Mouse (Mus musculus) limb, embryonic 11.5 days (tissue): ENCODE results near the gene Scai. TPM values are rescaled to one million over a fixed set of nuclear protein-coding genes. Genes with fewer than 3 reads are reported as not detected.
A peak's percentile ranks its signal among the peaks of the same experiment; 100 is the strongest.

Experiments
- ATAC-seq: fragments of 200-750 bp; cut with Nextera tagmentation; 2 replicates; pipeline ENCODE4 v1.8.0; 2017; ENCODE audit warnings: low read depth; ENCODE audit not compliant: insufficient number of reproducible peaks, low FRiP score, low TSS enrichment
- DNase-seq: peaks from one replicate; pipeline ENCODE4 v3.0.0-alpha.2; 2015; ENCODE audit warnings: low spot score
- H3K27ac ChIP-seq: fragments of 300-500 bp; sonication (generic); replicated peaks from 2 replicates; pipeline ENCODE4 v1.5.1; 2014; ENCODE audit warnings: low read depth, mild to moderate bottlenecking, low read length
- H3K27me3 ChIP-seq: fragments of 300-500 bp; sonication (generic); 2 replicates; pipeline ENCODE4 v1.6.1; 2014; ENCODE audit warnings: mild to moderate bottlenecking, low read length, mixed read lengths; ENCODE audit not compliant: control insufficient read depth, insufficient read depth
- H3K36me3 ChIP-seq: fragments of 300-500 bp; sonication (generic); 2 replicates; pipeline ENCODE4 v1.6.1; 2014; ENCODE audit warnings: mild to moderate bottlenecking, low read length, moderate library complexity, mixed read lengths; ENCODE audit not compliant: control insufficient read depth, insufficient read depth
- H3K4me1 ChIP-seq: fragments of 300-500 bp; sonication (generic); 2 replicates; pipeline ENCODE4 v1.6.1; 2014; ENCODE audit warnings: low read length, mixed read lengths; ENCODE audit not compliant: control insufficient read depth, insufficient read depth
- H3K4me2 ChIP-seq: fragments of 300-500 bp; sonication (generic); 2 replicates; pipeline ENCODE4 v1.6.1; 2014; ENCODE audit warnings: low read depth, mild to moderate bottlenecking, moderate library complexity; ENCODE audit not compliant: severe bottlenecking
- H3K4me3 ChIP-seq: fragments of 300-500 bp; sonication (generic); 2 replicates; pipeline ENCODE4 v1.5.1; 2014; ENCODE audit warnings: low read depth, low read length
- H3K9ac ChIP-seq: fragments of 300-500 bp; sonication (generic); 2 replicates; pipeline ENCODE4 v1.6.1; 2014; ENCODE audit warnings: mild to moderate bottlenecking, low read length
- H3K9me3 ChIP-seq: fragments of 300-500 bp; sonication (generic); 2 replicates; pipeline ENCODE4 v1.6.1; 2016; ENCODE audit warnings: low read length; ENCODE audit not compliant: control insufficient read depth
- WGBS: fragments of 180-500 bp; shearing (Covaris S2); extraction: QIAGEN DNeasy Blood & Tissue Kit; methylation state at CpG from one replicate; pipeline ENCODE4 v1.1.7; 2014; 5-methylcytosine and 5-hydroxymethylcytosine counted together
- polyA plus RNA-seq: library from polyadenylated mRNA; unstranded; fragments of >200 nt; fragmentation: Nextera tagmentation; extraction: Ambion mirVana; gene quantifications from 2 replicates; pipeline ENCODE4 v1.2.1, GENCODE M21; 2014

The Scai gene
- polyA plus RNA-seq, 1 experiment from 2014 or later = 11.4 TPM

GRCm38 (mm10) chr2:39210738-39211137, 20.2 kb upstream of the Scai start:
- Histone ChIP-seq H3K4me2 (no peak overlapping the region), H3K27ac (no peak overlapping the region), H3K36me3 (no peaks in the 10 kb centered on the region), H3K27me3 (no peaks in the 10 kb centered on the region), H3K4me1 (no peaks in the 10 kb centered on the region), H3K9ac (no peak overlapping the region), H3K4me3 (no peak overlapping the region), H3K9me3 (no peaks in the 10 kb centered on the region)
- DNase-seq (no peak), ATAC-seq (no peak)
- WGBS = 93% methylated on average over 4 of the region's 4 CpGs

- H3K4me3 ChIP-seq = no peak overlapping the region
- H3K4me1 ChIP-seq = no peaks in the 10 kb centered on the region
- DNase-seq (no peak), ATAC-seq (no peak)
- 91% methylated on average over 2 of the region's 2 CpGs for WGBS
- H3K9me3 ChIP-seq = no peaks in the 10 kb centered on the region
- no peaks in the 10 kb centered on the region for H3K27me3 ChIP-seq
- H3K27ac ChIP-seq = no peak overlapping the region
- H3K4me2 ChIP-seq = no peak overlapping the region
- H3K9ac ChIP-seq = no peak overlapping the region
- H3K36me3 ChIP-seq = no peaks in the 10 kb centered on the region
Observed at GRCm38 (mm10) chr2:39203359-39203758, 12.8 kb upstream of the Scai start.

GRCm38 (mm10) chr2:39194809-39195208, 4.3 kb upstream of the Scai start:
- no peak overlapping the region for H3K4me3 ChIP-seq
- ATAC-seq = no peak
- WGBS = 100% methylated on average over 2 of the region's 2 CpGs
- no peak overlapping the region for H3K9ac ChIP-seq
- no peaks in the 10 kb centered on the region for H3K4me1 ChIP-seq
- H3K9me3 ChIP-seq = no peaks in the 10 kb centered on the region
- H3K27ac ChIP-seq = no peak overlapping the region
- H3K27me3 ChIP-seq = no peaks in the 10 kb centered on the region
- H3K4me2 ChIP-seq = no peak overlapping the region
- H3K36me3 ChIP-seq = peaks cover 2% of the 10 kb centered on the region
- DNase-seq = no peak

- H3K27me3 ChIP-seq = no peaks in the 10 kb centered on the region
- H3K9me3 ChIP-seq = no peaks in the 10 kb centered on the region
- H3K4me2 ChIP-seq = peak overlapping the region; percentile 52
- peak overlapping the region; percentile 95 for H3K27ac ChIP-seq
- WGBS = under 1% methylated on average over 38 of the region's 39 CpGs
- H3K36me3 ChIP-seq = peaks cover 2% of the 10 kb centered on the region; the same call in 1 of the 2 replicates
- ATAC-seq = peak; percentile 89
- peak overlapping the region; percentile 79 for H3K4me3 ChIP-seq
- 0 out of 2 replicates have a peak, but pooled peaks cover 5% of the 10 kb centered on the region for H3K4me1 ChIP-seq
- peak overlapping the region; percentile 91 for H3K9ac ChIP-seq
- no peak for DNase-seq
Observed at GRCm38 (mm10) chr2:39189961-39190560, 473 bp downstream of the Scai start.

- Histone ChIP-seq H3K36me3 (peaks cover 2% of the 10 kb centered on the region; the same call in 1 of the 2 replicates), H3K27ac (no peak overlapping the region), H3K4me3 (no peak overlapping the region), H3K4me2 (no peak overlapping the region), H3K9ac (no peak overlapping the region), H3K4me1 (0 out of 2 replicates have a peak, but pooled peaks cover 5% of the 10 kb centered on the region), H3K27me3 (no peaks in the 10 kb centered on the region), H3K9me3 (no peaks in the 10 kb centered on the region)
- no peak for DNase-seq
- ATAC-seq = no peak
- WGBS = 79% methylated on average over 3 of the region's 3 CpGs
Observed at GRCm38 (mm10) chr2:39185942-39186341, 4.6 kb downstream of the Scai start.

- ATAC-seq = no peak
- DNase-seq = no peak
- H3K27me3 ChIP-seq = no peaks in the 10 kb centered on the region
- H3K36me3 ChIP-seq = peaks cover 2% of the 10 kb centered on the region; the same call in 1 of the 2 replicates
- H3K9ac ChIP-seq = no peak overlapping the region
- H3K27ac ChIP-seq = no peak overlapping the region
- no peak overlapping the region for H3K4me3 ChIP-seq
- 97% methylated on average over 2 of the region's 2 CpGs for WGBS
- H3K9me3 ChIP-seq = no peaks in the 10 kb centered on the region
- H3K4me2 ChIP-seq = no peak overlapping the region
- 0 out of 2 replicates have a peak, but pooled peaks cover under 1% of the 10 kb centered on the region for H3K4me1 ChIP-seq
Observed at GRCm38 (mm10) chr2:39183587-39183986, 6.9 kb downstream of the Scai start.

GRCm38 (mm10) chr2:39160996-39161395, 29.5 kb downstream of the Scai start:
- WGBS = 93% methylated on average over 1 of the region's 1 CpGs
- Histone ChIP-seq H3K4me2 (no peak overlapping the region), H3K9ac (no peak overlapping the region), H3K27me3 (no peaks in the 10 kb centered on the region), H3K4me1 (no peaks in the 10 kb centered on the region), H3K9me3 (no peaks in the 10 kb centered on the region), H3K27ac (no peak overlapping the region), H3K36me3 (no peaks in the 10 kb centered on the region), H3K4me3 (no peak overlapping the region)
- no peak for ATAC-seq
- DNase-seq = no peak

GRCm38 (mm10) chr2:39157916-39158315, 32.6 kb downstream of the Scai start:
- H3K27ac ChIP-seq = no peak overlapping the region
- DNase-seq = no peak
- 88% methylated on average over 1 of the region's 1 CpGs for WGBS

GRCm38 (mm10) chr2:39156821-39157220, 33.7 kb downstream of the Scai start:
- Histone ChIP-seq H3K9me3 (no peaks in the 10 kb centered on the region), H3K4me3 (no peak overlapping the region), H3K4me1 (no peaks in the 10 kb centered on the region), H3K9ac (no peak overlapping the region), H3K4me2 (no peak overlapping the region), H3K36me3 (no peaks in the 10 kb centered on the region), H3K27ac (no peak overlapping the region), H3K27me3 (no peaks in the 10 kb centered on the region)
- 84% methylated on average over 1 of the region's 1 CpGs for WGBS
- DNase-seq (no peak), ATAC-seq (no peak)

More at GRCm38 (mm10) chr2:39157916-39158315, 32.6 kb downstream of the Scai start:
- Histone ChIP-seq H3K36me3 (no peaks in the 10 kb centered on the region), H3K9ac (no peak overlapping the region), H3K4me1 (no peaks in the 10 kb centered on the region), H3K9me3 (no peaks in the 10 kb centered on the region), H3K27me3 (no peaks in the 10 kb centered on the region), H3K4me2 (no peak overlapping the region), H3K4me3 (no peak overlapping the region)
- no peak for ATAC-seq
